Mouse (Mus musculus) E14TG2a.4 (cell line): ENCODE measurements around the gene Marc1.

Source experiments
- CTCF ChIP-seq: conservative IDR thresholded peaks from 2 replicates; pipeline ENCODE4 v1.5.1; 2014; ENCODE audit warnings: low read length
- POU5F1 ChIP-seq: IDR thresholded peaks from 2 replicates; pipeline ENCODE4 v1.6.1; 2014; ENCODE audit warnings: low read length, borderline replicate concordance

- TF ChIP-seq CTCF (no peak), POU5F1 (no peak)
These were observed 35.1 kb upstream of the Marc1 start, which contains the start of gene Marc2 for GRCm38 (mm10) chr1:184846092-184846750.
